Mouse (Mus musculus) urinary bladder, postnatal 4 days (tissue): ENCODE results near the gene Bmp8b.
"Not testable (repeated sequence)": the region's sequence is repeated elsewhere in the genome, so short reads cannot be mapped to it uniquely, and the experiment has no call there.

Experiments
- DNase-seq, 2 experiments: peaks; one replicate each; pipeline ENCODE4 v3.0.0; 2021 to 2022; ENCODE audit warnings: low spot score in 2 of 2

Bmp8b gene

GRCm38 (mm10) chr4:123104651-123105450 is at the start of gene Bmp8b:
Bmp8b (plus strand) TSS chr4:123105165.
- DNase-seq: peak in 1 of 2 experiments; percentile 45

GRCm38 (mm10) chr4:123056560-123057109 is 48.3 kb upstream of the Bmp8b start:
- DNase-seq: no peak

- no peak for DNase-seq
Observed at GRCm38 (mm10) chr4:123057957-123058356, 47.0 kb upstream of the Bmp8b start.

- no peak for DNase-seq
Observed at GRCm38 (mm10) chr4:123061744-123062143, 43.2 kb upstream of the Bmp8b start.

- no peak for DNase-seq
Observed at GRCm38 (mm10) chr4:123068646-123069045, 36.3 kb upstream of the Bmp8b start.

- peak; percentile 58 to 65 for DNase-seq
Observed at GRCm38 (mm10) chr4:123071266-123071966, 33.5 kb upstream of the Bmp8b start.

GRCm38 (mm10) chr4:123076928-123077327 is 28.0 kb upstream of the Bmp8b start:
- DNase-seq: no peak

- no peak for DNase-seq
Observed at GRCm38 (mm10) chr4:123078231-123078630, 26.7 kb upstream of the Bmp8b start.

- peak; percentile 51 to 82 for DNase-seq
Observed at GRCm38 (mm10) chr4:123080791-123081190, 24.2 kb upstream of the Bmp8b start.

GRCm38 (mm10) chr4:123082283-123083163 is 22.4 kb upstream of the Bmp8b start:
- peak in 1 of 2 experiments; percentile 51 for DNase-seq

GRCm38 (mm10) chr4:123083323-123083902 is 21.6 kb upstream of the Bmp8b start:
- no peak for DNase-seq

GRCm38 (mm10) chr4:123085290-123085689 is 19.7 kb upstream of the Bmp8b start:
- DNase-seq: no peak

GRCm38 (mm10) chr4:123086381-123086780 is 18.6 kb upstream of the Bmp8b start:
- no peak for DNase-seq

GRCm38 (mm10) chr4:123092621-123093020 is 12.3 kb upstream of the Bmp8b start:
- no peak for DNase-seq

- no peak for DNase-seq
Observed at GRCm38 (mm10) chr4:123093064-123093776, 11.7 kb upstream of the Bmp8b start.

GRCm38 (mm10) chr4:123093869-123094268 is 11.1 kb upstream of the Bmp8b start:
- DNase-seq: no peak

- no peak for DNase-seq
Observed at GRCm38 (mm10) chr4:123105451-123105790, 456 bp downstream of the Bmp8b start.

GRCm38 (mm10) chr4:123105929-123106328 is 964 bp downstream of the Bmp8b start:
- not testable (repeated sequence) for DNase-seq

- no peak for DNase-seq
Observed at GRCm38 (mm10) chr4:123106864-123107263, 1.9 kb downstream of the Bmp8b start.

GRCm38 (mm10) chr4:123108056-123108455 is 3.1 kb downstream of the Bmp8b start:
- no peak for DNase-seq

GRCm38 (mm10) chr4:123110751-123111150 is 5.8 kb downstream of the Bmp8b start:
- DNase-seq: no peak
